Comparison of ENCODE assay signal across 12 mouse cellular contexts in the genomic region with DNA sequence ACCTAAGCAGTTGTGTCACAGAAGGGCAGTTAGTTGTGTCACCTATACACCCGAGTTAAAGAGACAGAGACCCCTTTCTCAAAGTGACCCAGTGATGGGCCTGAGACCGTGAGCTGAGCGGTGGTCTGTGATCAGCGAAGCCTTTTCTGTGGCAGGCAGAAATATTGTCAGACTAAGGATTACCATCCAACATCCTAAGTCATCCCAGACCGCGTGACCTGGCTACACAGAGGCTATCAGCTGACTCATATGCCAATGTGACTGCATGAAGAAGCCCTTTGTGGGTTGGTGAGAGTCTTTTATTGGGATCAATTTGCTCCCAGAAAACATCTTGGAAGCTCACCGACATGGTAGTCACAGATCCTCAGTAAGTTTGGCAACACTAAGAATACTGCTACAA.
"Had no signal": no experiment of that assay in that cellular context is flagged by ENCODE, and none has a peak within 500 bp of the region (broad histone marks: within the 10 kb centered on the region; RNA-seq: fewer than 3 reads in every experiment).

No protein-coding gene starts in this region.

- DNase-seq: left cerebral cortex, postnatal 4 days; liver; liver, embryonic 13.5 days; liver, postnatal 0 days; lung, adult 18-20 months; lung, adult 2 months; lung, embryonic 14.5 days; lung, postnatal 10 days; lung, postnatal 14 days; lung, postnatal 36 days; lung, postnatal 4 days; midbrain, embryonic 14.5 days had no signal
